Mouse (Mus musculus) CH12.LX (cell line): ENCODE measurements at regions not wholly inside any gene's neighbourhood (a gene's known extent, or its start where the extent isn't known, plus 50 kb on each side); places are given as distances from the start of the nearest gene placed in this dataset.

Experiments used
- DNase-seq: peaks from one replicate; pipeline ENCODE4 v3.0.0-alpha.2; 2013; ENCODE audit errors: extremely low read depth
- H3K27ac ChIP-seq: 2 replicates; pipeline ENCODE4 v1.5.1; 2012; ENCODE audit warnings: low read depth, mild to moderate bottlenecking, control low read depth, moderate library complexity; ENCODE audit not compliant: insufficient read depth
- H3K27me3 ChIP-seq: replicated peaks from 2 replicates; pipeline ENCODE3; 2012; ENCODE audit warnings: inconsistent platforms
- H3K36me3 ChIP-seq, 2 experiments: replicated peaks in 1 of 2; 2 replicates each; pipeline versions ENCODE3 to v1.6.1; 2012; ENCODE audit warnings: inconsistent platforms in 1 of 2, low read length in 1 of 2, mild to moderate bottlenecking in 1 of 2, mixed read lengths in 1 of 2, moderate library complexity in 1 of 2; ENCODE audit not compliant: control insufficient read depth in 1 of 2, insufficient read depth in 1 of 2
- H3K4me1 ChIP-seq, 2 experiments: 2 replicates each; pipeline ENCODE4 v1.6.1; 2012; ENCODE audit warnings: inconsistent platforms in 1 of 2, moderate library complexity in 1 of 2; ENCODE audit not compliant: insufficient read depth in 2 of 2, control insufficient read depth in 1 of 2
- H3K4me2 ChIP-seq: 2 replicates; pipeline ENCODE4 v1.6.1; 2012; ENCODE audit warnings: low read depth, mild to moderate bottlenecking, control low read depth; ENCODE audit not compliant: poor library complexity, insufficient read depth, severe bottlenecking
- H3K4me3 ChIP-seq, 3 experiments: fragments of 150-350 bp in 1 of 3; sonication (generic) in 1 of 3; replicated peaks in 1 of 3; 2 replicates each; pipeline versions ENCODE3 to v1.5.1; 2011 to 2012; ENCODE audit warnings: low read depth in 2 of 3, low read length in 2 of 3, mild to moderate bottlenecking in 2 of 3, moderate library complexity in 2 of 3, control low read depth in 1 of 3, improper control_type of control experiment in 1 of 3, inconsistent platforms in 1 of 3, mixed read lengths in 1 of 3; ENCODE audit not compliant: poor library complexity in 1 of 3
- H3K79me2 ChIP-seq: replicated peaks from 2 replicates; pipeline ENCODE4 v1.6.1; 2012; ENCODE audit warnings: mild to moderate bottlenecking, moderate library complexity; ENCODE audit not compliant: control insufficient read depth, poor library complexity, insufficient read depth, severe bottlenecking; ENCODE audit errors: extremely low read depth
- H3K9ac ChIP-seq: 2 replicates; pipeline ENCODE4 v1.6.1; 2012; ENCODE audit warnings: low read depth, mild to moderate bottlenecking, control low read depth, moderate library complexity; ENCODE audit not compliant: insufficient read depth
- H3K9me3 ChIP-seq: replicated peaks from 2 replicates; pipeline ENCODE3; 2012; ENCODE audit warnings: low read length, inconsistent platforms, mixed read lengths
- ETS1 ChIP-seq: conservative IDR thresholded peaks from 2 replicates; pipeline ENCODE4 v1.6.1; 2012; ENCODE audit warnings: low read depth, mild to moderate bottlenecking, inconsistent platforms, low read length, improper control_type of control experiment, moderate library complexity
- GABPA ChIP-seq: IDR thresholded peaks from 2 replicates; pipeline ENCODE4 v1.6.1; 2012; ENCODE audit warnings: low read depth, low read length, improper control_type of control experiment, inconsistent platforms; ENCODE audit not compliant: insufficient replicate concordance
- HCFC1 ChIP-seq: IDR thresholded peaks from 2 replicates; pipeline ENCODE4 v1.6.1; 2012; ENCODE audit warnings: low read depth, mild to moderate bottlenecking, inconsistent platforms, low read length, improper control_type of control experiment
- IRF4 ChIP-seq: IDR thresholded peaks from 2 replicates; pipeline ENCODE4 v1.6.1; 2014; ENCODE audit warnings: low read depth, mild to moderate bottlenecking, inconsistent platforms, low read length, improper control_type of control experiment
- MAX ChIP-seq: IDR thresholded peaks from 2 replicates; pipeline ENCODE4 v1.6.1; 2011; ENCODE audit warnings: low read length, improper control_type of control experiment
- MAZ ChIP-seq: IDR thresholded peaks from 2 replicates; pipeline ENCODE4 v1.6.1; 2012; ENCODE audit warnings: low read depth, mild to moderate bottlenecking, inconsistent platforms, low read length, improper control_type of control experiment, moderate library complexity
- MEF2A ChIP-seq: IDR thresholded peaks from 2 replicates; pipeline ENCODE4 v1.6.1; 2014; ENCODE audit warnings: low read depth, mild to moderate bottlenecking, inconsistent platforms, low read length, improper control_type of control experiment, borderline replicate concordance
- MXI1 ChIP-seq: IDR thresholded peaks from 2 replicates; pipeline ENCODE4 v1.6.1; 2011; ENCODE audit warnings: mild to moderate bottlenecking, low read depth, low read length, improper control_type of control experiment
- MYC ChIP-seq: IDR thresholded peaks from 2 replicates; pipeline ENCODE4 v1.6.1; 2011; ENCODE audit warnings: low read depth, mild to moderate bottlenecking, improper control_type of control experiment, low read length
- NELFE ChIP-seq: IDR thresholded peaks from 2 replicates; pipeline ENCODE4 v1.6.1; 2011; ENCODE audit warnings: low read depth, low read length, improper control_type of control experiment
- NRF1 ChIP-seq: IDR thresholded peaks from 2 replicates; pipeline ENCODE4 v1.6.1; 2014; ENCODE audit warnings: low read depth, mild to moderate bottlenecking, inconsistent platforms, low read length, improper control_type of control experiment, moderate library complexity
- PAX5 ChIP-seq: IDR thresholded peaks from 2 replicates; pipeline ENCODE4 v1.6.1; 2012; ENCODE audit warnings: low read length, inconsistent platforms, mixed read lengths
- POLR2AphosphoS2 ChIP-seq: IDR thresholded peaks from 2 replicates; pipeline ENCODE4 v1.6.1; 2011; ENCODE audit warnings: low read depth, low read length, improper control_type of control experiment
- RCOR1 ChIP-seq: conservative IDR thresholded peaks from 2 replicates; pipeline ENCODE4 v1.6.1; 2012; ENCODE audit warnings: low read depth, mild to moderate bottlenecking, inconsistent platforms, low read length, improper control_type of control experiment
- SIN3A ChIP-seq: IDR thresholded peaks from 2 replicates; pipeline ENCODE4 v1.6.1; 2012; ENCODE audit warnings: low read length, improper control_type of control experiment, inconsistent platforms
- SMC3 ChIP-seq: IDR thresholded peaks from 2 replicates; pipeline ENCODE4 v1.6.1; 2011; ENCODE audit warnings: low read depth, low read length, improper control_type of control experiment
- TBP ChIP-seq: conservative IDR thresholded peaks from 2 replicates; pipeline ENCODE4 v1.6.1; 2011; ENCODE audit warnings: low read depth, low read length, improper control_type of control experiment
- USF2 ChIP-seq: conservative IDR thresholded peaks from 2 replicates; pipeline ENCODE4 v1.6.1; 2011; ENCODE audit warnings: low read depth, low read length, improper control_type of control experiment
- ZNF384 ChIP-seq: IDR thresholded peaks from 2 replicates; pipeline ENCODE4 v1.6.1; 2012; ENCODE audit warnings: low read depth, low read length, improper control_type of control experiment, inconsistent platforms
- dilution Hi-C: fragments of 300-500 bp; cut with MboI; formaldehyde crosslinking; loops from 2 replicates; pipeline ENCODE4 v1.14.3; 2020; ENCODE audit warnings: low sequenced_read_pairs; ENCODE audit not compliant: extremely low pct_unique_long_range_greater_than_20kb, extremely low pct_ligation_motif_present
- in situ Hi-C: fragments of 300-500 bp; cut with MboI; formaldehyde crosslinking; loops from 3 replicates; pipeline ENCODE4 v1.14.3; 2019; ENCODE audit warnings: low sequenced_read_pairs, low pct_ligation_motif_present, low pct_unique_long_range_greater_than_20kb, mixed read lengths

GRCm38 (mm10) chr15:85679864-85680428 lies 54.8 kb upstream of the Ppara start:
- Histone ChIP-seq H3K4me3 (no peak overlapping the region), H3K36me3 (no peaks in the 10 kb centered on the region)

DNA sequence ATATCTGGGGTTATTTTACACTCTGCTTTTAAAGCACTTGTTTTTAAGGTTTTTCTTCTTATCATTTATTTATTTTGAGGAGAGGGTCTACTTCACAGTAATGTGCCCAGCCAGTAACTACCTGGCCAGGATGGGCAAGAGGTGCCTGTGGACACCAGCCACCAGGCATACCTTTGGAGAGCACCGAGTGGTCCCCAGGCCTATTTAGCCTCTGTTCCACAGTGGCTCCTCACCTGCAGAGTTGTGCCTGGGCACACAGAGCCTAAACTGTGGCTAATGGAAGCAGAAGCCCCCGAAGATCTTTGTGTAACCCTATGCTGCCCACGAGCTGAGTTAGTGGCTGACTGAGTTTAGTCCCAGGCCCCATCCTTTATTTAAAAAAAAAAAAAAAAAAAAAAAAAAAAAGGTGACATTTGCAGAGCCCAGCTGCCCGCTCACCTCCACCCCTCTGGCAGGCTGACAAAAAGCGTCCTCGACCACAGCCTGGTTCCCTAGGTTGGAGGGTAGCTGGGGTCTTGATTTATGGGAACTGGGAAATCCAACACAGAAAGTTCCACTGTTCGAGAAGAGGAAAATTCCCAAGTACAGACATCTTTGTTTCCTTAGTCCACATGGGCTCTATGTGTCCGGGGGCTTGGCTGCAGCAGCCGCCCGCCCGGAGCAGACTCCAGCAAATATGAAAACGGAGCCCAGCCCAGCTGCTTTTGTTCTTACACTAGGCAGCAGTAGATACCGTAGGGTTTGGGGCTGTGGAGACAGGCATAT lies 54.1 kb upstream of the Ppara start:
- no peak for DNase-seq
- Histone ChIP-seq H3K27ac (no peak overlapping the region), H3K4me2 (no peak overlapping the region), H3K36me3 (no peaks in the 10 kb centered on the region), H3K79me2 (no peaks in the 10 kb centered on the region), H3K9ac (no peak overlapping the region), H3K9me3 (no peaks in the 10 kb centered on the region), H3K4me3 (no peak overlapping the region), H3K27me3 (no peaks in the 10 kb centered on the region), H3K4me1 (peaks cover 0 to 16% of the 10 kb centered on the region in 2 experiments; a peak in 3 of 4 replicates)
- in situ Hi-C loops (no loop called here), dilution Hi-C loops (no loop called here)
- no peak for TF ChIP-seq MAZ
- TF ChIP-seq ZNF384 = peak; percentile 19; the same call in 1 of the 2 replicates
- no peak for TF ChIP-seq MXI1
- TF ChIP-seq, all 38 proteins: peak for 1

More at GRCm38 (mm10) chr15:85679864-85680428, 54.8 kb upstream of the Ppara start:
- Histone ChIP-seq H3K9me3 (no peaks in the 10 kb centered on the region), H3K27ac (no peak overlapping the region), H3K27me3 (no peaks in the 10 kb centered on the region), H3K4me1 (peaks cover 0 to 23% of the 10 kb centered on the region in 2 experiments; a peak in 3 of 4 replicates), H3K9ac (no peak overlapping the region), H3K79me2 (no peaks in the 10 kb centered on the region), H3K4me2 (no peak overlapping the region)
- in situ Hi-C loops = no loop called here
- no peak for TF ChIP-seq SIN3A
- no peak for TF ChIP-seq MXI1
- no peak for TF ChIP-seq MEF2A
- no peak for TF ChIP-seq MAZ
- no peak for TF ChIP-seq HCFC1
- no peak for TF ChIP-seq ETS1
- TF ChIP-seq GABPA = no peak
- no peak for TF ChIP-seq NRF1
- no peak for TF ChIP-seq PAX5
- no peak for TF ChIP-seq NELFE
- TF ChIP-seq SMC3 = no peak
- TF ChIP-seq POLR2AphosphoS2 = no peak
- no peak for TF ChIP-seq MAX
- TF ChIP-seq RCOR1 = no peak
- no peak for TF ChIP-seq MYC
- no peak for TF ChIP-seq TBP
- TF ChIP-seq USF2 = no peak
- TF ChIP-seq IRF4 = no peak
- dilution Hi-C loops = no loop called here
- no peak for DNase-seq
